Mouse (Mus musculus) erythroblast, embryonic 14.5 days (primary cell): ENCODE measurements around the gene Serpinb6a.

Experiments
- GATA1 ChIP-seq: IDR thresholded peaks from 2 replicates; pipeline ENCODE4 v1.6.1; 2012; ENCODE audit warnings: low read length, inconsistent platforms, mixed read lengths
- TAL1 ChIP-seq: IDR thresholded peaks from 3 replicates; pipeline ENCODE4 v1.6.1; 2012; ENCODE audit warnings: low read length, inconsistent platforms, mixed read lengths

DNA sequence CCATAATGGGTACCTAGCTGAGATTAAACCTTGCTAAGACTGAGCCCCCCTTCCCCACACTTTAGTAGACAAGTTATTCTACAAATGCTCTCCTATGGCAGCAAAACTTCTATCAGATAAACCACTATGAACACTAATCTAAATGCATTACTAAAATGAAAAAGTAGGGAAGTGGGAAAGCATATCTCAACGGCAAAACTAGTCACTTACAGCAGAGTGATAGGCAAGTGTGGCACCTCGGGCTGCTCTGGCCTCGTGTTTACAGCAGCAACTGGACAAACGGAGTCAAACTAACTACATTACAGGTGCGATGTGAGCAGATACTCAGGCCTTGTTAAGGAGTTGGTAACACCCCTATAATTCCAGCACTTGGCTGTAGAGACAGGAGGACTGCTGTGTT is 13.0 kb downstream of the Serpinb6a start:
- TF ChIP-seq GATA1 (no peak), TAL1 (no peak)
